Mouse (Mus musculus) ES-E14 (cell line): ENCODE data around the gene Rara. TPM values are rescaled to one million over a fixed set of nuclear protein-coding genes. Genes with fewer than 3 reads are reported as not detected.

Experiments used
- DNase-seq: peaks from one replicate; pipeline ENCODE4 v3.0.0-alpha.2; 2013; ENCODE audit warnings: low read depth, low spot score
- H3K27ac ChIP-seq: 2 replicates; pipeline ENCODE4 v1.5.1; 2012; ENCODE audit warnings: low read depth, mild to moderate bottlenecking, low read length, moderate library complexity, mixed read lengths; ENCODE audit not compliant: poor library complexity, insufficient read depth, severe bottlenecking
- H3K36me3 ChIP-seq: 2 replicates; pipeline ENCODE4 v1.6.1; 2012; ENCODE audit warnings: mild to moderate bottlenecking, low read length, moderate library complexity, mixed read lengths; ENCODE audit not compliant: control insufficient read depth, poor library complexity, insufficient read depth, severe bottlenecking
- H3K4me1 ChIP-seq, 2 experiments: fragments of 150-350 bp in 1 of 2; sonication (generic) in 1 of 2; 2 replicates each; pipeline ENCODE4 v1.6.1; 2012; ENCODE audit warnings: low read length in 2 of 2, mild to moderate bottlenecking in 1 of 2, mixed read lengths in 1 of 2; ENCODE audit not compliant: control insufficient read depth in 2 of 2, insufficient read depth in 2 of 2, poor library complexity in 1 of 2
- H3K4me3 ChIP-seq, 2 experiments: fragments of 150-350 bp in 1 of 2; sonication (generic) in 1 of 2; 2 replicates each; pipeline ENCODE4 v1.5.1; 2012; ENCODE audit warnings: low read length in 2 of 2, low read depth in 1 of 2, mild to moderate bottlenecking in 1 of 2, mixed read lengths in 1 of 2; ENCODE audit not compliant: insufficient read depth in 1 of 2, poor library complexity in 1 of 2, severe bottlenecking in 1 of 2
- H3K9ac ChIP-seq: 2 replicates; pipeline ENCODE4 v1.6.1; 2012; ENCODE audit warnings: low read depth, mild to moderate bottlenecking, low read length, mixed read lengths; ENCODE audit not compliant: poor library complexity, insufficient read depth, severe bottlenecking
- H3K9me3 ChIP-seq: fragments of 150-350 bp; sonication (generic); 2 replicates; pipeline ENCODE4 v1.6.1; 2012; ENCODE audit warnings: low read depth, mild to moderate bottlenecking, low read length; ENCODE audit not compliant: control insufficient read depth, insufficient read depth
- CHD2 ChIP-seq: IDR thresholded peaks from 2 replicates; pipeline ENCODE4 v1.6.1; 2014; ENCODE audit warnings: mild to moderate bottlenecking, low read depth, low read length, inconsistent platforms
- HCFC1 ChIP-seq: IDR thresholded peaks from 2 replicates; pipeline ENCODE4 v1.6.1; 2012; ENCODE audit warnings: low read length, inconsistent platforms, borderline replicate concordance; ENCODE audit not compliant: insufficient read depth
- MAFK ChIP-seq: IDR thresholded peaks from 2 replicates; pipeline ENCODE4 v1.6.1; 2014; ENCODE audit warnings: mild to moderate bottlenecking, low read depth, low read length, inconsistent platforms; ENCODE audit not compliant: insufficient read depth
- ZC3H11A ChIP-seq: IDR thresholded peaks from 2 replicates; pipeline ENCODE4 v1.6.1; 2012; ENCODE audit warnings: low read depth, mild to moderate bottlenecking, inconsistent platforms, low read length, borderline replicate concordance
- ZNF384 ChIP-seq: IDR thresholded peaks from 2 replicates; pipeline ENCODE4 v1.6.1; 2012; ENCODE audit warnings: low read depth, low read length, inconsistent platforms
- in situ Hi-C, 2 experiments: fragments of 600-800 bp; cut with MboI; formaldehyde crosslinking; loops; one replicate each; pipeline ENCODE4 v1.15.1; 2025; ENCODE audit warnings: low sequenced_read_pairs in 2 of 2, inconsistent platforms in 1 of 2; ENCODE audit not compliant: unreplicated experiment in 2 of 2
- total RNA-seq: library from RNA; depleted of rRNA; stranded (reverse); fragments of 300-350 nt; gene quantifications from 2 replicates; pipeline ENCODE4 v1.2.3, GENCODE M21; 2012

Rara gene
- total RNA-seq, 1 experiment, result 25.8 TPM

DNA sequence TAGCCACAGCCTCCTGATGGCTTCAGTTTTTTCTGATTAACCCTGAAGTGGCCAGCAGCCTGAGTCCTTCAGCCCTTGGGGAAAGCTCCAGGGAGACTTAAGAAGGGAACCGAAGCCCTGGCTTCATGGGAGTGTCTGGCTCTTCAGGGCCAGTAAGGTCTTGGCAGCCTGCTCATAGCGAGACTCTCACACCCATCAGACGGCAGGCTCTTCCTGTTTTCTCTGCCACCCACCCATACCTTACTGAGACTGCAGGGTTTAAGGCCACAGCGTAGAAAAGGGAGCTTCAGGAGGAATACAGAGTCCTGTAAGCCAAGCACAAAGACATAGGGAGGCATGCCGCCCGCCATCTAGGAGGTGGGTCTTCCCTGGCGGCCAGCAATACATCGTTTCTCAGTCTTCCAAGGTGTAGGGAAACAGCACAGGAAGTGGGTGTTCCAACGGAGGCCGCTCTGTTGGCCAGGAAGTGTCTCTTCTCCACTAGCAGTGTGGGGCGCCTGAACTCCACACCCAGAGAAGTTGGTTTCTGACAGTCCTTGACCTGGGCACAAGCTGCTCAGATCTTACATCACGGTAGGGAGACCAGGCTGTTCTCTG is 27.0 kb upstream of the Rara start:
- no peak overlapping the region for H3K27ac ChIP-seq
- H3K4me3 ChIP-seq, result peak overlapping the region in 1 of 2 experiments; percentile 11; a peak in 1 of 4 replicates
- no peak for DNase-seq
- H3K4me1 ChIP-seq, result peaks cover 6 to 33% of the 10 kb centered on the region in 2 experiments; a peak in 3 of 4 replicates
- H3K9me3 ChIP-seq, result no peaks in the 10 kb centered on the region
- H3K9ac ChIP-seq, result peak overlapping the region; percentile 4; the same call in 1 of the 2 replicates
- in situ Hi-C loops, result no loop called here
- no peak for TF ChIP-seq HCFC1
- no peak for TF ChIP-seq MAFK
- no peak for TF ChIP-seq ZNF384
- no peak for TF ChIP-seq ZC3H11A
- no peak for TF ChIP-seq CHD2
- peaks cover 15% of the 10 kb centered on the region; the same call in 1 of the 2 replicates for H3K36me3 ChIP-seq

DNA sequence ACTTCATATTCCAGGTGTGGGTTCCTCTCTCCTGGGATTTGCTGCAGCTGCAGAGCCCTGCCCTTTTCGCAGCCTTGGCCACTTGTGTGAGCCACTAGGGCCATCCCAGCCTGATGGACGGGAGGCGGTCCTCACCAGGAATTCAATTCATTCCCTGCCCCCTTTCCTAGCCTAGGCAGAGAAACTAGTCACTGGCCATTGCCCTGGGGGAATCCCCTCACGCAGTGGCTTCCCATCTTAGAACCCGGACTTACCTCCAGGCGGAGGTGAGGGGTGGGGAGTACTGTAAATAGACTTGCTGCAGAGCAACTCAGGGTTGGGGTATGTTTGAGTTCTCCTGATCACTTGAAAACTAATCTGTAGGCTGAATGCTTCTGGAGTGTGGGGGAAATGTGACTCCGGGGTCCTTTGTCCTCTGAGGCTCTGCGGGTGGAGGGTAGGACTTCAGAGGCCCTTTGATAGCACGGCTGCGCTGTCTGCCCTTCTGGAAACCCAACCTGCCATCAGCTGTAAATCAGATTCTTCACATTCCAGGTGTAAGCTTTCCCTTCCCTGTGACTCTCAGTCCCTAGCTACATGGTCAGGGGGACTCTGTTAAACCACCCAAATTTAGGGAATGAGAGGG is 24.9 kb upstream of the Rara start:
- Histone ChIP-seq H3K27ac (peak overlapping the region; percentile 67), H3K9ac (0 out of 2 replicates have a peak overlapping the region, but pooled peaks have one; percentile 10), H3K4me1 (peaks cover 6 to 35% of the 10 kb centered on the region in 2 experiments; a peak in 3 of 4 replicates), H3K9me3 (no peaks in the 10 kb centered on the region), H3K4me3 (no peak overlapping the region), H3K36me3 (peaks cover 9% of the 10 kb centered on the region; the same call in 1 of the 2 replicates)
- in situ Hi-C loops, result no loop called here
- TF ChIP-seq ZC3H11A (no peak), ZNF384 (no peak), CHD2 (no peak)
- no peak for DNase-seq

DNA sequence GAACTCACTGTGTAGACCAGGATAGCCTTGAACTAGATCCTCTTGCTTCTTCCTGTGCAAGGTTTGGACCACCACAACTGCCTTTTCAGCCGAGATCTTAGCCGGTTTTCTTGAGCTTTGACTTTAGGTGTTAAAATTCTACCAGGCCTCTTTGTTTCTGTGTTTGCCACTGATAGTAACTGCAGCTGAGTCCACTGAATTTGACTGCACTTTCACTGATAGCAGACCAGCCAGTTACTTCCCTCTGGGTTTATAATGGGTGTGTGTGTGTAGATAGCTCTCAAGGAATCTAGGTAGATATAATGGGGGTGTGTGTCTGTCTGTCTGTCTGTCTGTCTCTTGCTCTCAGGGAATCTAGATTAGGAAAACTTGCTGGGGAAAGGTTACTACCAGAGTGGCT is 23.0 kb upstream of the Rara start:
- in situ Hi-C loops, result no loop called here
- Histone ChIP-seq H3K9ac (peak overlapping the region; percentile 49; the same call in 1 of the 2 replicates), H3K4me1 (peaks cover 6 to 42% of the 10 kb centered on the region in 2 experiments; a peak in 3 of 4 replicates), H3K36me3 (peaks cover 12% of the 10 kb centered on the region; the same call in 1 of the 2 replicates), H3K4me3 (no peak overlapping the region), H3K9me3 (no peaks in the 10 kb centered on the region), H3K27ac (no peak overlapping the region)
- DNase-seq, result no peak
- no peak for TF ChIP-seq ZC3H11A
- TF ChIP-seq ZNF384, result no peak
- TF ChIP-seq CHD2, result no peak
- no peak for TF ChIP-seq MAFK
- no peak for TF ChIP-seq HCFC1

DNA sequence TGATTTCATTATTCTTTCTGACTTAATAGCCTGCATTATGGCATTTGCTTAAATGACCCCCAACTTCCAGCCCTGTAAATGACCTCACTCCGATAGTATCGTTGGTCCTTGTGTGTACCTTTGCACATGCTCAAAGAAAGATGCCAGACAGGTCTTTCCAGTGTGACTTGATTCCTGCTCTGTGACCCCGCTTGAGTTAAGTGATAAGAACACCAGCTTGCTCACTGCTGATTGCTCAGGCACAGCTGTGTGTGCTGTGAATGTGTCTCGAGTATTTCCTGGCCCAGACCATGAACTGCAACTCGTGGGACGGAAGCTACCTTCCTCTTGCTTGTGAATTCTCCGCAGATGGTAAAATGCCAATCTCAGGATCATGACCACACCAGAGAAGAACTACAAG is 22.6 kb upstream of the Rara start:
- Histone ChIP-seq H3K4me3 (no peak overlapping the region), H3K4me1 (peaks cover 6 to 43% of the 10 kb centered on the region in 2 experiments; a peak in 3 of 4 replicates), H3K36me3 (peaks cover 11% of the 10 kb centered on the region), H3K9ac (no peak overlapping the region), H3K27ac (no peak overlapping the region), H3K9me3 (no peaks in the 10 kb centered on the region)
- DNase-seq, result no peak
- in situ Hi-C loops, result no loop called here
- TF ChIP-seq ZNF384, result no peak
- TF ChIP-seq MAFK, result no peak
- no peak for TF ChIP-seq ZC3H11A
- no peak for TF ChIP-seq CHD2
- no peak for TF ChIP-seq HCFC1
